Mouse (Mus musculus) naive thymus-derived CD4-positive, alpha-beta T cell, adult 5 months (primary cell): ENCODE results near the gene Phka2. TPM values are rescaled to one million over a fixed set of nuclear protein-coding genes. Genes with fewer than 3 reads are reported as not detected.

Source experiments
- polyA plus RNA-seq: library from polyadenylated mRNA; unstranded; fragments of 100-300 nt; shearing (Covaris generic); gene quantifications from one replicate; pipeline ENCODE4 v1.2.1, GENCODE M21; 2017

Phka2 gene
- polyA plus RNA-seq: 14.5 TPM

GRCm38 (mm10) chrX:160502048-160503041 lies at the start of gene Phka2:
TSS of gene Phka2 (plus strand) at chrX:160502166.

Other genes with a start within 250 kb of the Phka2 start
- not detected for gene Adgrg2, start 111.5 kb upstream of the Phka2 start, polyA plus RNA-seq
- not detected for gene Ppef1, start 233.6 kb downstream of the Phka2 start, polyA plus RNA-seq